Mouse (Mus musculus) midbrain, embryonic 11.5 days (tissue): ENCODE results near the gene Plcg2. TPM values are rescaled to one million over a fixed set of nuclear protein-coding genes. Genes with fewer than 3 reads are reported as not detected.

Source experiments
- ATAC-seq: fragments of 200-750 bp; cut with Nextera tagmentation; 2 replicates; pipeline ENCODE4 v1.8.0; 2017; ENCODE audit warnings: moderate TSS enrichment, moderate library complexity; ENCODE audit not compliant: low FRiP score
- DNase-seq: peaks from one replicate; pipeline ENCODE4 v3.0.0; 2015; ENCODE audit warnings: low spot score; ENCODE audit errors: missing footprints
- H3K27ac ChIP-seq: fragments of 300-500 bp; sonication (generic); 2 replicates; pipeline ENCODE4 v1.5.1; 2014; ENCODE audit warnings: low read depth, low read length
- H3K27me3 ChIP-seq: fragments of 300-500 bp; sonication (generic); 2 replicates; pipeline ENCODE4 v1.6.1; 2014; ENCODE audit warnings: mild to moderate bottlenecking, low read length, moderate library complexity, mixed read lengths; ENCODE audit not compliant: control insufficient read depth, insufficient read depth
- H3K36me3 ChIP-seq: fragments of 300-500 bp; sonication (generic); 2 replicates; pipeline ENCODE4 v1.6.1; 2014; ENCODE audit warnings: mild to moderate bottlenecking, low read length, moderate library complexity, mixed read lengths; ENCODE audit not compliant: control insufficient read depth, insufficient read depth
- H3K4me1 ChIP-seq: fragments of 300-500 bp; sonication (generic); 2 replicates; pipeline ENCODE4 v1.6.1; 2014; ENCODE audit warnings: low read length; ENCODE audit not compliant: control insufficient read depth, insufficient read depth
- H3K4me2 ChIP-seq: fragments of 300-500 bp; sonication (generic); 2 replicates; pipeline ENCODE4 v1.6.1; 2014; ENCODE audit warnings: mild to moderate bottlenecking, moderate library complexity
- H3K4me3 ChIP-seq: fragments of 300-500 bp; sonication (generic); 2 replicates; pipeline ENCODE4 v1.5.1; 2014; ENCODE audit warnings: low read depth, low read length
- H3K9ac ChIP-seq: fragments of 300-500 bp; sonication (generic); 2 replicates; pipeline ENCODE4 v1.6.1; 2014; ENCODE audit warnings: low read length
- H3K9me3 ChIP-seq: fragments of 300-500 bp; sonication (generic); 2 replicates; pipeline ENCODE4 v1.6.1; 2016; ENCODE audit warnings: low read length; ENCODE audit not compliant: control insufficient read depth
- WGBS: fragments of 180-500 bp; shearing (Covaris S2); extraction: QIAGEN DNeasy Blood & Tissue Kit; methylation state at CpG from one replicate; pipeline ENCODE4 v1.1.7; 2014; 5-methylcytosine and 5-hydroxymethylcytosine counted together
- microRNA-seq: library from miRNA; unstranded; fragments of <30 nt; microRNA quantifications from one replicate; pipeline ENCODE4, GENCODE M21; 2017
- polyA plus RNA-seq: library from polyadenylated mRNA; unstranded; fragments of >200 nt; fragmentation: Nextera tagmentation; extraction: Ambion mirVana; gene quantifications from 2 replicates; pipeline ENCODE4 v1.2.1, GENCODE M21; 2014

Plcg2 gene
- polyA plus RNA-seq, 1 experiment from 2014 or later = 2.2 TPM

GRCm38 (mm10) chr8:117677011-117677410, 178.9 kb downstream of the Plcg2 start:
- H3K4me2 ChIP-seq = no peak overlapping the region
- H3K27me3 ChIP-seq = no peaks in the 10 kb centered on the region
- H3K4me3 ChIP-seq = no peak overlapping the region
- peaks cover 2% of the 10 kb centered on the region; the same call in 1 of the 2 replicates for H3K4me1 ChIP-seq
- WGBS = 91% methylated on average over 8 of the region's 8 CpGs
- no peak for DNase-seq
- H3K9ac ChIP-seq = no peak overlapping the region
- no peak overlapping the region for H3K27ac ChIP-seq
- ATAC-seq = no peak
- H3K9me3 ChIP-seq = no peaks in the 10 kb centered on the region
- no peaks in the 10 kb centered on the region for H3K36me3 ChIP-seq

- Histone ChIP-seq H3K27ac (no peak overlapping the region), H3K4me1 (no peaks in the 10 kb centered on the region), H3K4me2 (no peak overlapping the region), H3K4me3 (no peak overlapping the region), H3K9me3 (no peaks in the 10 kb centered on the region), H3K9ac (no peak overlapping the region), H3K36me3 (no peaks in the 10 kb centered on the region), H3K27me3 (no peaks in the 10 kb centered on the region)
- WGBS = 86% methylated on average over 4 of the region's 4 CpGs
- DNase-seq = no peak
- no peak for ATAC-seq
Observed at GRCm38 (mm10) chr8:117678650-117679049, 180.6 kb downstream of the Plcg2 start.

GRCm38 (mm10) chr8:117683925-117684472, 185.9 kb downstream of the Plcg2 start:
- ATAC-seq = no peak
- no peak overlapping the region for H3K4me3 ChIP-seq

GRCm38 (mm10) chr8:117684504-117684903, 186.4 kb downstream of the Plcg2 start:
- H3K4me2 ChIP-seq = no peak overlapping the region
- no peak overlapping the region for H3K27ac ChIP-seq
- no peaks in the 10 kb centered on the region for H3K27me3 ChIP-seq
- no peaks in the 10 kb centered on the region for H3K36me3 ChIP-seq
- no peaks in the 10 kb centered on the region for H3K9me3 ChIP-seq
- no peaks in the 10 kb centered on the region for H3K4me1 ChIP-seq
- H3K9ac ChIP-seq = no peak overlapping the region
- 88% methylated on average over 11 of the region's 11 CpGs for WGBS
- no peak for ATAC-seq
- DNase-seq = no peak
- H3K4me3 ChIP-seq = no peak overlapping the region

More at GRCm38 (mm10) chr8:117683925-117684472, 185.9 kb downstream of the Plcg2 start:
- Histone ChIP-seq H3K4me2 (no peak overlapping the region), H3K27ac (no peak overlapping the region), H3K27me3 (no peaks in the 10 kb centered on the region), H3K36me3 (no peaks in the 10 kb centered on the region), H3K9ac (no peak overlapping the region), H3K4me1 (no peaks in the 10 kb centered on the region), H3K9me3 (no peaks in the 10 kb centered on the region)
- 87% methylated on average over 10 of the region's 10 CpGs for WGBS
- no peak for DNase-seq

Small RNAs within 50 kb of the gene (microRNA-seq; reads per million reads assigned to microRNA genes)
- gene Gm27361 = not detected
- not detected for gene Mir7077
- not detected for gene Mir7078

Other genes starting within 250 kb of the Plcg2 start
- gene Cmip, start 241.2 kb upstream of the Plcg2 start, polyA plus RNA-seq = 23.7 and 28.5 TPM in 2 replicates
- 0.11 and 0.52 TPM in 2 replicates for gene Sdr42e1, start 175.4 kb downstream of the Plcg2 start, polyA plus RNA-seq
- not detected in 2 replicates for gene Hsd17b2, start 203.6 kb downstream of the Plcg2 start, polyA plus RNA-seq